Mouse (Mus musculus) MN1 (cell line): ENCODE measurements at regions not wholly inside any gene's neighbourhood (a gene's known extent, or its start where the extent isn't known, plus 50 kb on each side); places are given as distances from the start of the nearest gene placed in this dataset.

ENCODE experiments used
- DNase-seq: peaks from one replicate; pipeline ENCODE4 v3.0.0-alpha.2; 2016; ENCODE audit warnings: low spot score

- no peak for DNase-seq
Measured at GRCm38 (mm10) chr2:72674856-72675440, 199.0 kb downstream of the Cdca7 start.

- no peak for DNase-seq
Measured at GRCm38 (mm10) chr2:72677731-72678130, 201.8 kb downstream of the Cdca7 start.

DNA sequence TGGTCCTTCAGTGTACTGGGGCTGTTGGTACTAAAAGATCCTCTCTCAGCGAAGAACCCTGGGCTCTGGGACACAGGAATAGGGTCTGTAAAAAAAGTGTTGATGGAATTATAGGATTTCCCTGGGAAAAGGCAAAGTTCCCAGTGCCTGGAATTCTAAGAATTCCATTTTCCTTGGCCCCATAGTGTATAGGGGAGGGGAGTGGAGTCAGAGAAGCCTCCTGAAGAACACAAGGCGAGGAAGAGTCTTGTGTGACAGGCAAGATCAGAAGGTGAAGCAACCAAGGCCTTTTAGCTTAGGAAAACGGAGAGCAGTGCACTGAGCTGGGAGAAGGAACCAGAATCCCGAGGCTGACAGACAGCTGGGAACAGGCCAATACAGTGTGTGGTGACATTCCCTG, 212.1 kb downstream of the Cdca7 start:
- DNase-seq, result no peak

- no peak for DNase-seq
Measured at GRCm38 (mm10) chr2:72701081-72701480, 225.1 kb downstream of the Cdca7 start.

- DNase-seq, result no peak
Measured at GRCm38 (mm10) chr2:72703238-72703637, 227.3 kb downstream of the Cdca7 start.

DNA sequence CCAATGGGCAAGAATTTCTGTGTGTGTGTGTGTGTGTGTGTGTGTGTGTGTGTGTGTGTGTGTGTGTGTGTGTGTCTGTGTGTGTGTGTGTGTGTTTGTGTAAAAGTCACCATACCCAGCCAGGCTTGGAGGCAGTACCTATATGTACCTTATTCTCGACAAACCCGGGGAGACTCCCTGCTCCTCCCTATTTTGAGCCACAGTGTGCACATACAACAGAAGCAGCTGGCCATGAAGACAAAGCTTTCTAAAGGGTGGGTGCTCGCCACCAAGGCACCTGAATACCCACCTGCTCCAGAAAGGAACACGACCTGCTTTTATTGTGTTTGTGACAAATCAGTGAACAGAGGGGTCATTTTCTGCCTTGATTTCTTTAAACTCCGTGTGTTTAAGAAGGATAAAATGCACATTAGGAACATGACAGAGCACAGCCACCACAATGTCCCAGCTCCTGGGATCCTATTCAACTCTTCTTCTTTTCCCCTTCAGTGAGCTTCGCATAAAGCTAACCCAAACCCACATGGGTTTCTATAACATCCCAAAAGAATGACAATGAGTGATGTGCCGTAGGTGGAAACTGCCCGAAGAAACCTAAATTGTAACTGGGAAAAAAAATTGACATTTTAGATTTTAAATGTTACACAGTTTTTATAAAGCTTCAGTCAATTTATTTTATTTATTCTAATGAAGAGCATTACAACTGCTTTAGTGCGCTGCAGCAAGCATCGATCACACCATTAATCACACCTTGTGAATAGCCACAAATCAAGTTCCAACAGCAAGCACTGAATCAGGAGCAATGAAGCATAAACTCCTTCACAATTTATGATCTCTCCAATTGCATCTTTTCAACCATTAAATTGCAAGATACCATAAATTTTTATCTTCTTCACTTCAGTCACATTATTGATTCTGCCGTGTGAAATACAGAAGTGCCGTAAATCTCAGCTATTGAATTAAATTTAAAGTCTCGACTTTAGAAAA, 232.0 kb downstream of the Cdca7 start:
- no peak for DNase-seq

DNA sequence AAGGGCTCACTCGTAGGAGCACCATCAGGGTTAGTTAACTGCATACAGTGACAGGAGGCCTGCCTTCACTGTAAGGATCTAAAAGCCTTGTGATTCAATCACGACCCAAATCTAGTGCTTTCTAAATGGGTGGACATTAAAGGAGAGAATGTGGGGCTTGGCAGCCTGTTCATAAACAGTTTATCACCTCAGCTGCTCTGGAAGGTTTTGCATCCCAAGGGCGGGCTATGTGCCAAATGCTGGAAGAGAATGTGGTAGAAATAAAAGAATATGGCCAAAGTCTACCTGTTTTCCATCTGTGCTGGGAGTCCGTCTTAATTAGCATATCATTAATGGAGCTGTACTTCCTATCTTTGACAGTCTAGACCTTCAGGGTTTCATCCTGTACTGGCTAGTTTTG, 241.0 kb downstream of the Cdca7 start:
- no peak for DNase-seq

DNA sequence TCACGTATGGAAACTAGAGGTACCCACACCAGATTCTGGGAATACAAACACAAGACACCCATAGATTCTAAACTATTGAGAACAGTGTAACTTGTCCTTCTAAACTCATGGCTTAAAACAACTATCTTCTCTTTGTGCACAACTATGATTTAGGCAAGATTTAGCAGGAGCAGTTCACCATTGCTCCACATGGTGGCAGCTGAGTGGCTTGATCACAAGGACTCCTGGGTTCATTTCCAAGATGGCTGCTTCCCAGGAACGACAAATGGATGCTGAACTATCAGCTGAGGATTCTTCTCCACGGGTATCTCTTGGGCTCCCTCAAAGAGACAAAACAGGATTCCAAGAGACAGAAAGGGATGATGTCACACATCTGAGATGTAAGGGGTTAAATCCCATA, 251.5 kb downstream of the Sp3 start:
- peak; percentile 42 for DNase-seq

- DNase-seq, result peak; percentile 15
Measured at GRCm38 (mm10) chr2:72733371-72733770, 246.9 kb downstream of the Sp3 start.

- no peak for DNase-seq
Measured at GRCm38 (mm10) chr2:72735035-72735434, 245.2 kb downstream of the Sp3 start.

DNA sequence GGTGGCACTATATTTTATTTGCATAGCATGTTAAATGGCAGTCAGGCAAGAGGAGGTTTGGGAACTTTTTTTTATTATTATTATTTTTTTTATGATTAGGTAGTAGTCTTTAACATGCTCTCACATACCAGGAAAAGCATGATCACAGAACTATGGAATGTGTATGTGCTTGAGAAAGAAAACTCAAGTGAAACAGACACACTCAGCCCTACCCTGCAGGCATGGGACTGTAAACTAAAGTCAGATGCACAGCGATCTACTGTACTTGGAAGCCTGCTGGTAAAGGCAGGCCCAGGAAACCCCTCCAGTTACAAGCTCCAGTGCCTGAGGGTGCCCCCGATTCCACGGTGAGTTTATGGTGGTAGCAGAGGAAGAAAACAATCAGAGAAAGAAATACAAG, 243.6 kb downstream of the Sp3 start:
- no peak for DNase-seq

DNA sequence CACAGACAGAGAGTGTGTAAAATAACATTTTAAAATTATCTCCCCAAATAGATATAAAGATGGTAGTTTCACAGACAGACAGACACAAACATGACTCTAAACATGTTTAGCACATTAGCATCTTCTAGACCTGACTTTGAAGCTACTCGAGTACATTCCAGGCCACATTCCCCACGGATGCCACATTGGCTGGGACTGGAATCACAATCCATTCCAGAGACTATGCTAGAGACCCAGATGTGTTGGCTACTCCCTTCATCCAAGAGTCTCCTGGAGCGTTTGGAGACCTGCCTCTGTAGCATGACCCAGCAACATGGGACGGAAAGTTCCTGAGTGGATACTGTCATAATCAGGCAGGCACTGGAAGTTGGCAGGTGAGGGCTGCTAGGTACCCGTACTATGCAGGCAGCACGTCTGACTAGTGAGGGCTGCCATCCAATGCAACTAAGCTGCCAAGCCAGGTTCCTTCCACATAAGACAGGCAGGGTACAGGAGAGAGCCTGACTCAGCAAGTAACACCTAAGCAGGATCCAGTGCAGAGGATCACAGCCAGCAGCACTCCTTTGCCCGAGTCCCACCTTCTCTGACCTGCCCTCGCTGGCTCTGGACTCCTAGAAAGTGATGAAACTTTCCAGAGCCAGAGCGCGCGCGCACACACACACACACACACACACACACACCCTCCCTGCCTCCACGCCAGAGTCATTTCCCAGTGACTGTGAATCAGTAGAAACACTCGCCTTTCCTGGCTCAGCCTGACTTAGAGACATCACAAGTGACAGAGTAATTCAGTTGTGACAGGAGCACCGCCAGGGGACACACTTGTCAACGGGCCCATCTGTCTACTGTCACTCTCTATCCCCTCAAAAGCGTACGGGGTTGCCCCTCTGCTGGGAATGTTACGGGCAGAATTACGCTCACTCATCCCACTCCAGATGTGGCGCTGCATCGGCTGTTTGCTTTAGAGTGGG, 239.6 kb downstream of the Sp3 start:
- no peak for DNase-seq

DNA sequence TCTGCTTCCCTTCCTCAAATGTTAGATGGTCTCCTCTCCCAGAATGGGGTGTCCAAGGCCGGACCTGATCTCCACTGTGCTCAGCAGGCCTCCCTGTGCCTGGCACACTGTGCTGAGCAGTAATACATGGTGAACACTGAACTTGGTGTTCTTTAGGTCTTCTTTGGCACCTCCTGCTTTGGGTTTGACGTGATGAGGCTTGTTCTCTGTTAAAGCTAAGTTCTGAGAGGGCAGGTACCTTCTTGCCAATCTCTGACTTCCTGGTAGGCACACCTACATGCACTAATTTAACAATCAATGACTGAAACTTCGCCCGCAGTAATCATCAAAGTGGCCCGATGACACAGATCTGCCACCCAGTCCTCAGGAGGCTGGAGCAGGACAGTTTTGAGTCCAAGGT, 238.5 kb downstream of the Sp3 start:
- DNase-seq, result no peak

DNA sequence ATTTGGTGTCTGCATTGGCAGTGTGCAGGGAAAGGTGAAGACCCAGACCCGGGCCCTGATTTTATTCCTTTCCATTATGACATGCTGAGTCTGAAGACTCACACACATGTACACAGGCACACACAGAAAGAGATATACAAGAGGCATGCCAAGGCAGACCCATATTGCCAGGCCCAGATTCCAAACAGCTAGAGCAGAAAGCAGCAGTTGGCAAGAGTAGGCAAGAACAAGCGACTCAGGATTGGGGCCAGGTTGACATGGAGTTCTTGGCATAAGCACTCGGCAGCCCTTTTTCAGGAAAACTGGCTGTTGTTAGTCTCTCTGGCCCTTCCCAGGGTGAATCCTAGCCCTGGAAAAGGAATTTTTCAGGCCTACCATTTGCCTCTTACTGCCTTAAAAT, 236.6 kb downstream of the Sp3 start:
- DNase-seq, result no peak

DNA sequence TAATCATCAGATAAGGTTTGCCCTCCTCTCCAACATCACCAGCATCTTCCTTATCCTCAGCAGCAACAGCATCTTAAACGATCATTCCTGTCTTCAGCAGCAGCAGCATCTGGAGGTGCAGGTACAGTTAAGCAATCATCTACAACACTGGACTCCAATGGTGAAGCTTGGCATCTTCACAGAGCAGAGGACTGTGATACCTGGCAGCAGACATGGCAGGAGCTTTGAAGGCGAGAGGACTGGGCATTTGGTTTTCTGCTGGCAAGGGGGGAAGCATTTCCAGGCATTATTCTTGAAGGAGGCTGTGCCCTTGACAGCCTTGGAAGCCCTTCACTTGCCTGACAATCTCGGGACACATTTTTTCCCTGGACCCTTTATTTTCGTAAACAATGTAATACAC, 235.3 kb downstream of the Sp3 start:
- no peak for DNase-seq

DNA sequence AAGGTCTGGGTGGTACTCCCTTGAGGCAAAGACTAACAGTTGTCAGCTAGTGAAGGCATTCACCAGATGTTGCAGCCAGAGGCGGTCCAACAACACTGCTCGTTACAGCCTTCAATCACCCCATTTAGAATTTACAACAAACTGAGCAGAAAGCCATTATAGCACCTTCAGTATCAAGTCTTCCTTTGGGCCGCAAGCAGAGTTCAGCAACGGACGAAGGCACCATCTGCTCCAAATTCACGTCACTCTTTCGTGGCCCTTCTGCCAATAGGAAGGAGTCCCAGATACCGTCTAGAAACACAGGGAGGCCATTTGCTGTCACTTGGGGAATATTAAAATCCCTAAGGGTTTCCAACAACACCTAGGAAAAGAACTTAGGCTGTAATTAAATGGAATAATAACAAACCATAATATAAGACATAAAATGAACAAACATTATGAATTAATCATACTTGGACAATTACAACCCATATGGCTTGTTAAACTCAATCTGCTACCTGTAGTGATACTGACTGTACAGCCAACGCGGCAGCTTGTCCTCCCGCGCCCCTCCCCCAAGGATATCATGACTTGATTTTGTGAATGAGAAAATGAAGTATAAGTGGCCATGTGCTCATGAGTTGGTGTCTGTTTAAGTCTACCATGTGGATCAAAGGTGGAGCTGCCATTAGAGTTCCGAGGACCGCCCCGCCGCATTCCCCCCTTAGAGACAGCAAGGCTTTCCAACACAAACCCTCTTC, 233.6 kb downstream of the Sp3 start:
- no peak for DNase-seq

GRCm38 (mm10) chr2:72747299-72747698, 232.9 kb downstream of the Sp3 start:
- DNase-seq, result no peak

DNA sequence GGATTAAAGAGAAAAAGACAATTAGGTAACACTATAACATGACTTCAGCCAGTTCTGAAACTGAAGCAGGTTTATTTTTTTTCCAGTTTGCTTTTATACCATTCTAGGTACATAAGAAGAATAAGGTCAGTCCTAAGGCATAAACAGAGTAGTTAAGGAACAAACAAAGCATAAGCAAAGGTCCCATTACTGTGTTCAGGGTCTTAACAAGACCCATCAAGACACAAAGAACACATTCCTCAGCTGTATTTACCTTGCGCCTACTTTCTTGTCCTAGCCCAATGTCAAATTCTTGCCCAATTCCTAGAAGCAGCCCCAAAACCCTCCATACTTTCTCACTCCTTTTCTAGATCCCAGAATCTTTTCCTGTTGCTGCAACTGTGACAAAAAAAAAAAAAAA, 230.8 kb downstream of the Sp3 start:
- no peak for DNase-seq

DNA sequence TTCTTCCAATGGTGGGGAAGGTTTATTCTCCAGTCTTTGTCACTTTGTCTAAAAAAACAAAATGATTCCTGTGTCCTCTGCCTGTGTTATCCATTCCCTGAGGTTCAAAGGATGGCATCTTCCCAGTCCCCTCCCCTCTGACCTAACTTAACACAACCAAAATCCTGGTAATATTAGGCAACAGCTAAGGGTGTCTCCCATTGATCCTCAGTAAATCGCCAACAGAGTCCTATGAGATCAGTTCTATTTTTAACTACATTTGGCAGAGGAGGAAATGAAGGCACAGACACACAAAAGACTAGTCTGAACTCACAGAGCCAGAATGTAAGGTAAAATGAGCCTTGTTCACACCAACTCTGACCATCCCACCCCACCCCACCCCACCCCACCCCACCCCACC, 228.8 kb downstream of the Sp3 start:
- no peak for DNase-seq

DNA sequence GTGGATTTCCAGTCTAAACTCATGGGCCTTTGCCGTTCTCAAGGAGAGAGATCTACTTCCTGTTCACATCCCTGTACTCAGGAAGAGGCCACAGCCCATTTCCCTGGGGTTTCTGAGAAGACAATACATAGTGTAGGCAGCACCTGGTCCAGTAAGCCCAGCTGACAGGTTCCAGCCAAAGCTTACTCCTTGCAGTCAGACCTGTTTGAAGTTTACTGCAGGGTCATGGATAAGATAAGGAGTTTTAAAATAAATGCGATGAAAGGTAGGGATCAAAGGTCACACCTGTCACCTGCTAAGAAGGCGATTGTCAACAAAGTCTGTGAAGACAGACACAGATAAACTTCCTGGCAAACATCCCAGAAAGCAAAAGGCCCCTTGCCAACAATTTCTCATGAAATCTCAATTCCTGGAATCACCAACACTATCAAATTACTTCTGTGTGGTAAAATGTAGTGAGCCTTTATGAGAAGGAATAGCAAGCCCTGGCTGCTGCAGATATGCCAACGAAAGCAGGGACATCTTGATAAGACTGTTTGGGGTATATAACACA, 227.5 kb downstream of the Sp3 start:
- no peak for DNase-seq
